Comparison of ENCODE assay signal across 24 mouse cellular contexts in genomic region chr9:122874653-122875052, GRCm38 (mm10). TPM values are rescaled to one million over a fixed set of nuclear protein-coding genes. Genes with fewer than 3 reads are reported as not detected.
"Had no signal": no experiment of that assay in that cellular context is flagged by ENCODE, and none has a peak within 500 bp of the region (broad histone marks: within the 10 kb centered on the region; RNA-seq: fewer than 3 reads in every experiment).

No protein-coding gene starts in this region.

- H3K4me3 ChIP-seq: kidney, embryonic 15.5 days; limb, embryonic 10.5 days; limb, embryonic 13.5 days; liver, embryonic 13.5 days; megakaryocyte, embryonic 14.5 days; midbrain, embryonic 10.5 days; midbrain, embryonic 13.5 days; myocyte; neural tube, embryonic 13.5 days had no signal

- H3K27ac ChIP-seq: kidney, embryonic 15.5 days; limb, embryonic 10.5 days; limb, embryonic 13.5 days; liver, embryonic 13.5 days; midbrain, embryonic 10.5 days; midbrain, embryonic 13.5 days; neural tube, embryonic 13.5 days had no signal

- H3K27me3 ChIP-seq: kidney, embryonic 15.5 days; limb, embryonic 13.5 days; liver, embryonic 13.5 days had no signal

- DNase-seq: kidney, adult 11 months; kidney, postnatal 10 days; kidney, postnatal 4 days; liver; liver, embryonic 13.5 days; lung, embryonic 14.5 days; lung, postnatal 36 days; retina, postnatal 1 day; thymus, adult 2 months; thymus, postnatal 14 days; thymus, postnatal 4 days had no signal

- H3K9ac ChIP-seq: kidney, embryonic 15.5 days; limb, embryonic 13.5 days; liver, embryonic 13.5 days; lung, embryonic 14.5 days; midbrain, embryonic 13.5 days; neural tube, embryonic 13.5 days had no signal

- H3K4me1 ChIP-seq: kidney, embryonic 15.5 days; limb, embryonic 10.5 days; limb, embryonic 13.5 days; liver, embryonic 13.5 days; megakaryocyte, embryonic 14.5 days; midbrain, embryonic 10.5 days; midbrain, embryonic 13.5 days; neural tube, embryonic 13.5 days had no signal

- H3K4me2 ChIP-seq: kidney, embryonic 15.5 days; limb, embryonic 13.5 days; liver, embryonic 13.5 days; lung, embryonic 14.5 days; midbrain, embryonic 13.5 days; neural tube, embryonic 13.5 days had no signal

- ATAC-seq: lung, postnatal 0 days; midbrain, embryonic 13.5 days; midbrain, embryonic 16.5 days had no signal

- H3K36me3 ChIP-seq: kidney, embryonic 15.5 days; limb, embryonic 10.5 days; limb, embryonic 13.5 days; liver, embryonic 13.5 days; midbrain, embryonic 10.5 days; midbrain, embryonic 13.5 days; neural tube, embryonic 13.5 days had no signal

- H3K9me3 ChIP-seq: kidney, embryonic 15.5 days; limb, embryonic 10.5 days; liver, embryonic 13.5 days; midbrain, embryonic 10.5 days; midbrain, embryonic 13.5 days had no signal

RNA-seq across cellular contexts. Expression of gene Gm35549, which starts 30.8 kb away (rescaled TPM):
- polyA plus RNA-seq: liver, embryonic 13.5 days; liver, embryonic 16.5 days; midbrain, embryonic 10.5 days; midbrain, embryonic 16.5 days; neural tube, embryonic 13.5 days; small intestine, adult 2 months; spleen, adult 2 months; thymus, adult 2 months had no signal

RNA-seq across cellular contexts. Expression of gene Zfp105, which starts 48.2 kb away (rescaled TPM):
- polyA plus RNA-seq: myocyte had no signal
